Comparison of ENCODE assay signal across 35 mouse cellular contexts in genomic region chr13:56516816-56517215, GRCm38 (mm10). TPM values are rescaled to one million over a fixed set of nuclear protein-coding genes. Genes with fewer than 3 reads are reported as not detected.
DNase-seq lines count a peak whose midpoint lies in the region; ATAC-seq lines count a peak whose summit lies in the region.
"Had no signal": no experiment of that assay in that cellular context is flagged by ENCODE, and none has a peak within 500 bp of the region (broad histone marks: within the 10 kb centered on the region; RNA-seq: fewer than 3 reads in every experiment).

No protein-coding gene starts in this region.

- no peaks in the 10 kb centered on the region for H3K36me3 ChIP-seq in limb, embryonic 11.5 days (ENCODE audit: control insufficient read depth, insufficient read depth, low read length)
- no peaks in the 10 kb centered on the region for H3K36me3 ChIP-seq in limb, embryonic 10.5 days
- H3K36me3 ChIP-seq: embryonic facial prominence, embryonic 10.5 days; embryonic facial prominence, embryonic 13.5 days; heart, embryonic 10.5 days; heart, embryonic 13.5 days; hindbrain, embryonic 15.5 days had no signal

- ATAC-seq in limb, embryonic 11.5 days (ENCODE audit: insufficient number of reproducible peaks, low FRiP score, low TSS enrichment, low read depth): no peak
- ATAC-seq: activated CD4-positive, CD25-positive, alpha-beta regulatory T cell, adult 4 months; CD4-positive, CD25-positive, alpha-beta regulatory T cell, adult 4 months; forebrain, embryonic 13.5 days had no signal

- WGBS in limb, embryonic 11.5 days: 70% methylated on average over 7 of the region's 7 CpGs
- WGBS in limb, embryonic 10.5 days: 68% methylated on average over 7 of the region's 7 CpGs

- H3K4me2 ChIP-seq in limb, embryonic 11.5 days (ENCODE audit: low read depth, severe bottlenecking): no peak overlapping the region
- H3K4me2 ChIP-seq: embryonic facial prominence, embryonic 13.5 days; forebrain, embryonic 13.5 days; heart, embryonic 13.5 days; hindbrain, embryonic 15.5 days had no signal

- H3K4me1 ChIP-seq in limb, embryonic 11.5 days (ENCODE audit: control insufficient read depth, insufficient read depth, low read length): no peaks in the 10 kb centered on the region
- no peaks in the 10 kb centered on the region for H3K4me1 ChIP-seq in limb, embryonic 10.5 days
- H3K4me1 ChIP-seq: embryonic facial prominence, embryonic 13.5 days; heart, embryonic 13.5 days; hindbrain, embryonic 15.5 days had no signal

- H3K27ac ChIP-seq in limb, embryonic 11.5 days (replicated peaks; ENCODE audit: low read depth, low read length): no peak overlapping the region
- H3K27ac ChIP-seq in limb, embryonic 10.5 days: no peak overlapping the region
- H3K27ac ChIP-seq: embryonic facial prominence, embryonic 10.5 days; embryonic facial prominence, embryonic 13.5 days; forebrain, embryonic 13.5 days; heart, adult 2 months; heart, embryonic 10.5 days; heart, embryonic 13.5 days; hindbrain, embryonic 15.5 days had no signal

- intact Hi-C loops in left cerebral cortex, postnatal 14 days (cut with DNase I): no loop called here

- peak; percentile 18 for DNase-seq in limb, embryonic 11.5 days (ENCODE audit: low spot score)
- no peak for DNase-seq in limb, embryonic 10.5 days (ENCODE audit: low spot score)
- peak; percentile 27 for DNase-seq in testis, postnatal 10 days (ENCODE audit: low spot score)
- DNase-seq in testis, postnatal 14 days (ENCODE audit: low spot score): no peak
- DNase-seq in retina, embryonic 14.5 days (ENCODE audit: low spot score): peak; percentile 60
- DNase-seq in left cerebral cortex, postnatal 14 days (ENCODE audit: low spot score in 2 of 2): no peak
- DNase-seq in layer of hippocampus, adult 8-10 months (ENCODE audit: low spot score in 2 of 2): no peak
- DNase-seq: adrenal gland, adult 8-10 months; adrenal gland, postnatal 25 days; cerebellum, adult 11 months; cerebellum, adult 2 months; cerebellum, adult 9-11 months; cerebellum, postnatal 25 days; gastrocnemius, postnatal 10 days; gastrocnemius, postnatal 36 days; heart, adult 2 months; heart, postnatal 14 days; heart, postnatal 4 days had no signal

- H3K4me3 ChIP-seq in limb, embryonic 11.5 days (ENCODE audit: low read depth, low read length): no peak overlapping the region
- no peak overlapping the region for H3K4me3 ChIP-seq in limb, embryonic 10.5 days
- H3K4me3 ChIP-seq: embryonic facial prominence, embryonic 10.5 days; embryonic facial prominence, embryonic 13.5 days; erythroblast, embryonic 14.5 days; forebrain, embryonic 13.5 days; heart, adult 2 months; heart, embryonic 10.5 days; heart, embryonic 13.5 days; hindbrain, embryonic 15.5 days had no signal

- H3K27me3 ChIP-seq in limb, embryonic 11.5 days (ENCODE audit: control insufficient read depth, insufficient read depth, low read length): no peaks in the 10 kb centered on the region
- no peaks in the 10 kb centered on the region for H3K27me3 ChIP-seq in limb, embryonic 10.5 days (ENCODE audit: low read depth, poor library complexity, severe bottlenecking)
- H3K27me3 ChIP-seq: embryonic facial prominence, embryonic 13.5 days; forebrain, embryonic 13.5 days; heart, embryonic 13.5 days; hindbrain, embryonic 15.5 days had no signal

- no peak overlapping the region for H3K9ac ChIP-seq in limb, embryonic 11.5 days (ENCODE audit: low read length)
- H3K9ac ChIP-seq: embryonic facial prominence, embryonic 13.5 days; forebrain, embryonic 13.5 days; heart, embryonic 13.5 days; hindbrain, embryonic 15.5 days had no signal

- H3K9me3 ChIP-seq in limb, embryonic 11.5 days (ENCODE audit: control insufficient read depth, low read length): no peaks in the 10 kb centered on the region
- no peaks in the 10 kb centered on the region for H3K9me3 ChIP-seq in limb, embryonic 10.5 days (replicated peaks)
- H3K9me3 ChIP-seq: embryonic facial prominence, embryonic 10.5 days; embryonic facial prominence, embryonic 13.5 days; forebrain, embryonic 13.5 days; heart, embryonic 10.5 days; heart, embryonic 13.5 days; hindbrain, embryonic 15.5 days had no signal

RNA-seq across cellular contexts. Expression of gene Fbxl21, which starts 5.5 kb away (rescaled TPM):
- 1.5 and 2.0 TPM in 2 replicates for polyA plus RNA-seq in limb, embryonic 11.5 days (2014; fragmentation: Nextera tagmentation; extraction: Ambion mirVana)
- polyA plus RNA-seq in limb, embryonic 10.5 days (2016; fragmentation: Nextera tagmentation; extraction: Ambion mirVana): 1.1 and 1.4 TPM in 2 replicates
- 1 to 10 TPM; 3.1 to 4.0 TPM for total RNA-seq in left cerebral cortex, postnatal 14 days (2021)
- total RNA-seq in layer of hippocampus, adult 8-10 months (2022): 10 to 100 TPM in 1 of 4 experiments, 1 to 10 TPM in 3; 6.4 to 10.3 (median 8.0) TPM
- total RNA-seq: common myeloid progenitor, adult 5-6 weeks; MEL had no signal
- polyA plus RNA-seq: erythroblast, embryonic 14.5 days had no signal

RNA-seq across cellular contexts. Expression of gene Lect2, which starts 31.5 kb away (rescaled TPM):
- polyA plus RNA-seq in limb, embryonic 11.5 days (2014; fragmentation: Nextera tagmentation; extraction: Ambion mirVana): not detected in 2 replicates
- not detected in 2 replicates for polyA plus RNA-seq in limb, embryonic 10.5 days (2016; fragmentation: Nextera tagmentation; extraction: Ambion mirVana)
- total RNA-seq in left cerebral cortex, postnatal 14 days (2021): not detected
- total RNA-seq in layer of hippocampus, adult 8-10 months (2022): not detected
- total RNA-seq: adrenal gland, adult 8-10 months; common myeloid progenitor, adult 5-6 weeks; gastrocnemius, adult 18-20 months; gastrocnemius, postnatal 10 days; gastrocnemius, postnatal 36 days; granulocyte monocyte progenitor cell, adult 5-6 weeks; heart, adult 2 months; heart, postnatal 14 days; heart, postnatal 4 days; MEL had no signal
- polyA plus RNA-seq: activated CD4-positive, CD25-positive, alpha-beta regulatory T cell, adult 4 months; C2C12; CD4-positive, CD25-positive, alpha-beta regulatory T cell, adult 4 months; cerebellum, adult 2 months; embryonic facial prominence, embryonic 10.5 days; embryonic facial prominence, embryonic 13.5 days; forebrain, embryonic 13.5 days; heart, adult 2 months; heart, embryonic 16.5 days; hindbrain, embryonic 11.5 days had no signal

RNA-seq across cellular contexts. Expression of gene Il9, which starts 34.8 kb away (rescaled TPM):
- not detected in 2 replicates for polyA plus RNA-seq in limb, embryonic 11.5 days (2014; fragmentation: Nextera tagmentation; extraction: Ambion mirVana)
- not detected in 2 replicates for polyA plus RNA-seq in limb, embryonic 10.5 days (2016; fragmentation: Nextera tagmentation; extraction: Ambion mirVana)
- total RNA-seq in left cerebral cortex, postnatal 14 days (2021): not detected
- not detected for total RNA-seq in layer of hippocampus, adult 8-10 months (2022)
- total RNA-seq: adrenal gland, adult 8-10 months; adrenal gland, postnatal 25 days; common myeloid progenitor, adult 5-6 weeks; gastrocnemius, adult 18-20 months; gastrocnemius, postnatal 10 days; gastrocnemius, postnatal 36 days; granulocyte monocyte progenitor cell, adult 5-6 weeks; heart, adult 2 months; heart, postnatal 14 days; heart, postnatal 4 days; MEL had no signal
- polyA plus RNA-seq: activated CD4-positive, CD25-positive, alpha-beta regulatory T cell, adult 4 months; C2C12; CD4-positive, CD25-positive, alpha-beta regulatory T cell, adult 4 months; cerebellum, adult 2 months; embryonic facial prominence, embryonic 10.5 days; embryonic facial prominence, embryonic 13.5 days; erythroblast, embryonic 14.5 days; forebrain, embryonic 13.5 days; heart, adult 2 months; heart, embryonic 10.5 days; heart, embryonic 13.5 days; heart, embryonic 16.5 days; hindbrain, embryonic 11.5 days; hindbrain, embryonic 15.5 days; intestine, embryonic 14.5 days had no signal

Comparison
In these comparisons a context has a peak if more than half of its experiments do, and no peak if none do; other contexts are left out.
1. DNase-seq: peak in limb, embryonic 11.5 days (single experiment), testis, postnatal 10 days (single experiment) and retina, embryonic 14.5 days (single experiment); none in limb, embryonic 10.5 days (single experiment), testis, postnatal 14 days (single experiment), left cerebral cortex, postnatal 14 days (0 of 2) and layer of hippocampus, adult 8-10 months (0 of 2).